Mouse (Mus musculus) liver, embryonic 14.5 days (tissue): Measurements from ENCODE around the gene Tnr. TPM values are rescaled to one million over a fixed set of nuclear protein-coding genes. Genes with fewer than 3 reads are reported as not detected.

ENCODE experiments used
- ATAC-seq: fragments of 200-750 bp; cut with Nextera tagmentation; 2 replicates; pipeline ENCODE4 v1.8.0; 2017; ENCODE audit warnings: moderate number of reproducible peaks, mild to moderate bottlenecking, moderate library complexity; ENCODE audit not compliant: insufficient read depth
- DNase-seq, 3 experiments: peaks; one replicate each; pipeline ENCODE4 v3.0.0-alpha.2; 2012 to 2013; ENCODE audit warnings: low read depth in 3 of 3, low spot score in 3 of 3
- H3K27ac ChIP-seq: fragments of 300-500 bp; sonication (generic); 2 replicates; pipeline ENCODE4 v1.5.1; 2014; ENCODE audit warnings: moderate library complexity, mild to moderate bottlenecking, control low read depth, inconsistent platforms
- H3K27me3 ChIP-seq: fragments of 300-500 bp; sonication (generic); 2 replicates; pipeline ENCODE4 v1.6.1; 2014; ENCODE audit warnings: mild to moderate bottlenecking, low read length, moderate library complexity; ENCODE audit not compliant: control insufficient read depth, insufficient read depth
- H3K36me3 ChIP-seq: fragments of 300-500 bp; sonication (generic); replicated peaks from 2 replicates; pipeline ENCODE4 v1.6.1; 2014; ENCODE audit warnings: low read depth; ENCODE audit not compliant: control insufficient read depth, insufficient read depth
- H3K4me1 ChIP-seq, 2 experiments: fragments of 200-500 bp in 1 of 2; fragments of 300-500 bp in 1 of 2; sonication (generic) in 1 of 2; replicated peaks; 2 replicates each; pipeline ENCODE4 v1.6.1; 2012 to 2014; ENCODE audit warnings: antibody characterized with exemption in 1 of 2, inconsistent platforms in 1 of 2, low read length in 1 of 2; ENCODE audit not compliant: control insufficient read depth in 2 of 2, insufficient read depth in 2 of 2
- H3K4me2 ChIP-seq: fragments of 300-500 bp; sonication (generic); 2 replicates; pipeline ENCODE4 v1.6.1; 2014; ENCODE audit warnings: low read depth, mild to moderate bottlenecking, control low read depth, moderate library complexity
- H3K4me3 ChIP-seq, 2 experiments: fragments of 200-500 bp in 1 of 2; fragments of 300-500 bp in 1 of 2; sonication (generic) in 1 of 2; 2 replicates each; pipeline ENCODE4 v1.5.1; 2012 to 2014; ENCODE audit warnings: low read depth in 2 of 2, low read length in 2 of 2, mild to moderate bottlenecking in 2 of 2, control low read depth in 1 of 2, inconsistent platforms in 1 of 2, moderate library complexity in 1 of 2; ENCODE audit not compliant: insufficient read depth in 1 of 2
- H3K9ac ChIP-seq: fragments of 300-500 bp; sonication (generic); replicated peaks from 2 replicates; pipeline ENCODE4 v1.6.1; 2014; ENCODE audit warnings: mild to moderate bottlenecking, control low read depth, moderate library complexity
- H3K9me3 ChIP-seq: fragments of 300-500 bp; sonication (generic); 2 replicates; pipeline ENCODE4 v1.6.1; 2016; ENCODE audit warnings: low read length, mixed read lengths; ENCODE audit not compliant: control insufficient read depth
- CTCF ChIP-seq: IDR thresholded peaks from 2 replicates; pipeline ENCODE4 v1.5.1; 2016; ENCODE audit warnings: antibody characterized with exemption, low read depth, control low read depth
- EP300 ChIP-seq: IDR thresholded peaks from 2 replicates; pipeline ENCODE4 v1.6.1; 2016; ENCODE audit warnings: antibody characterized with exemption, low read depth
- WGBS: fragments of 180-500 bp; shearing (Covaris S2); extraction: QIAGEN DNeasy Blood & Tissue Kit; methylation state at CpG from one replicate; pipeline ENCODE4 v1.1.7; 2014; ENCODE audit not compliant: insufficient replicate concordance; 5-methylcytosine and 5-hydroxymethylcytosine counted together
- polyA plus RNA-seq, 2 experiments: library from polyadenylated mRNA; depleted of rRNA in 1 of 2; stranded (reverse) in 1 of 2; unstranded in 1 of 2; fragments of >200 nt; fragmentation: Nextera tagmentation in 1 of 2; extraction: Ambion mirVana in 1 of 2; gene quantifications; 2 replicates each; pipeline versions ENCODE4 v1.2.1 to v1.2.3; 2012 to 2014

Tnr gene
- polyA plus RNA-seq, 2 experiments = 0.02 to 0.03 TPM

GRCm38 (mm10) chr1:159723733-159724132 lies 200.2 kb downstream of the Tnr start:
- TF ChIP-seq CTCF (no peak), EP300 (no peak)
- no peak overlapping the region for H3K4me2 ChIP-seq
- no peaks in the 10 kb centered on the region for H3K27me3 ChIP-seq
- ATAC-seq (no peak), DNase-seq (no peak)
- WGBS = 65% methylated on average over 5 of the region's 5 CpGs
- no peaks in the 10 kb centered on the region for H3K4me1 ChIP-seq
- no peak overlapping the region for H3K27ac ChIP-seq
- no peak overlapping the region for H3K9ac ChIP-seq
- H3K36me3 ChIP-seq = no peaks in the 10 kb centered on the region
- no peak overlapping the region for H3K4me3 ChIP-seq
- no peaks in the 10 kb centered on the region for H3K9me3 ChIP-seq

GRCm38 (mm10) chr1:159729270-159729669 lies 205.7 kb downstream of the Tnr start:
- no peak for DNase-seq
- TF ChIP-seq EP300 = no peak
- TF ChIP-seq CTCF = no peak

GRCm38 (mm10) chr1:159730826-159731225 lies 207.3 kb downstream of the Tnr start:
- TF ChIP-seq EP300 = no peak

More at GRCm38 (mm10) chr1:159729270-159729669, 205.7 kb downstream of the Tnr start:
- H3K4me1 ChIP-seq = no peaks in the 10 kb centered on the region
- H3K9me3 ChIP-seq = no peaks in the 10 kb centered on the region
- no peak overlapping the region for H3K4me2 ChIP-seq
- ATAC-seq = no peak
- H3K4me3 ChIP-seq = no peak overlapping the region
- no peak overlapping the region for H3K27ac ChIP-seq
- no peak overlapping the region for H3K9ac ChIP-seq
- WGBS = 65% methylated on average over 6 of the region's 6 CpGs
- H3K36me3 ChIP-seq = no peaks in the 10 kb centered on the region
- H3K27me3 ChIP-seq = no peaks in the 10 kb centered on the region

GRCm38 (mm10) chr1:159735099-159735498 lies 211.5 kb downstream of the Tnr start:
- Histone ChIP-seq H3K27me3 (no peaks in the 10 kb centered on the region), H3K9me3 (no peaks in the 10 kb centered on the region), H3K27ac (no peak overlapping the region), H3K4me2 (no peak overlapping the region), H3K36me3 (no peaks in the 10 kb centered on the region), H3K4me3 (no peak overlapping the region), H3K9ac (no peak overlapping the region), H3K4me1 (no peaks in the 10 kb centered on the region)
- WGBS = 13% methylated on average over 3 of the region's 3 CpGs
- DNase-seq (no peak), ATAC-seq (no peak)
- no peak for TF ChIP-seq CTCF
- TF ChIP-seq EP300 = no peak

More at GRCm38 (mm10) chr1:159730826-159731225, 207.3 kb downstream of the Tnr start:
- Histone ChIP-seq H3K27ac (no peak overlapping the region), H3K4me3 (no peak overlapping the region), H3K9me3 (no peaks in the 10 kb centered on the region), H3K4me2 (no peak overlapping the region), H3K4me1 (no peaks in the 10 kb centered on the region), H3K27me3 (no peaks in the 10 kb centered on the region), H3K9ac (no peak overlapping the region), H3K36me3 (no peaks in the 10 kb centered on the region)
- DNase-seq (no peak), ATAC-seq (no peak)
- WGBS = 30% methylated on average over 4 of the region's 4 CpGs

- WGBS = 35% methylated on average over 3 of the region's 3 CpGs
- no peak for ATAC-seq
- Histone ChIP-seq H3K4me3 (no peak overlapping the region), H3K4me2 (no peak overlapping the region), H3K9ac (no peak overlapping the region), H3K4me1 (no peaks in the 10 kb centered on the region), H3K36me3 (no peaks in the 10 kb centered on the region), H3K9me3 (no peaks in the 10 kb centered on the region), H3K27ac (no peak overlapping the region), H3K27me3 (no peaks in the 10 kb centered on the region)
- no peak for DNase-seq
- TF ChIP-seq EP300 (no peak), CTCF (no peak)
Measured at GRCm38 (mm10) chr1:159739478-159739877, 215.9 kb downstream of the Tnr start.
